ENCODE assay signal across 8 mouse cellular contexts in genomic region chr11:8624179-8624886, GRCm38 (mm10). TPM values are rescaled to one million over a fixed set of nuclear protein-coding genes. Genes with fewer than 3 reads are reported as not detected.
DNase-seq lines count a peak whose midpoint lies in the region; ATAC-seq and TF ChIP-seq lines count a peak whose summit lies in the region.

No protein-coding gene starts in this region.

- POLR2A ChIA-PET in Patski (lab: Charles Lee), result interaction anchor here (0.9 kb wide), 1 partner anchor 40 kb away, joined by 4 read pairs; the partner anchor contains the start of gene Tns3

- no peaks in the 10 kb centered on the region for H3K9me3 ChIP-seq in forebrain, embryonic 11.5 days (ENCODE audit: control insufficient read depth, low read length)

- under 1% methylated on average over 70 of the region's 74 CpGs for WGBS in forebrain, embryonic 11.5 days

- no peaks in the 10 kb centered on the region; the same call in 1 of the 2 replicates for H3K4me1 ChIP-seq in forebrain, embryonic 11.5 days (replicated peaks; ENCODE audit: control insufficient read depth, insufficient read depth, low read length)

- H3K4me3 ChIP-seq in forebrain, embryonic 11.5 days (ENCODE audit: low read depth, low read length), result peak overlapping the region; percentile 67

- H3K4me2 ChIP-seq in forebrain, embryonic 11.5 days (ENCODE audit: low read depth, low read length, severe bottlenecking), result peak overlapping the region; percentile 100

- H3K27me3 ChIP-seq in Patski, result no peaks in the 10 kb centered on the region
- no peaks in the 10 kb centered on the region for H3K27me3 ChIP-seq in forebrain, embryonic 11.5 days (ENCODE audit: control insufficient read depth, insufficient read depth, low read length)

- CTCF ChIA-PET in Patski (lab: Charles Lee), result no interaction called here

- intact Hi-C loops in heart, postnatal 25 days (cut with DNase I), result loop anchor here (5.0 kb wide), 1 partner anchor 38 kb away; the partner anchor contains the start of gene Tns3

- peak; percentile 13 for ATAC-seq in Patski
- peak; percentile 86 for ATAC-seq in forebrain, embryonic 11.5 days (replicated peaks; ENCODE audit: low FRiP score)
- peak; percentile 55 for ATAC-seq in megakaryocyte, adult 5-6 weeks (ENCODE audit: poor library complexity, severe bottlenecking)

- DNase-seq in B cell, adult 2 months, result peak; percentile 44 to 50
- DNase-seq in Patski (ENCODE audit: low read depth, low spot score), result no peak
- DNase-seq in forebrain, embryonic 11.5 days (ENCODE audit: low spot score), result peak; percentile 84
- peak; percentile 7 for DNase-seq in heart, postnatal 25 days (ENCODE audit: low spot score)
- peak; percentile 48 to 52 for DNase-seq in layer of hippocampus, postnatal 36 days
- DNase-seq in right cerebral cortex, postnatal 36 days (ENCODE audit: low spot score in 2 of 2), result peak; percentile 25 to 39
- DNase-seq in T-cell, adult 2 months (ENCODE audit: low spot score), result no peak

- H3K36me3 ChIP-seq in forebrain, embryonic 11.5 days (ENCODE audit: control insufficient read depth, insufficient read depth, low read length), result no peaks in the 10 kb centered on the region

- no peak for TF ChIP-seq CTCF in Patski (IDR thresholded peaks at IDR 0.05)

- peak overlapping the region; percentile 74 for H3K9ac ChIP-seq in forebrain, embryonic 11.5 days (ENCODE audit: low read length)

- H3K27ac ChIP-seq in forebrain, embryonic 11.5 days (ENCODE audit: low read depth, low read length), result no peak overlapping the region

- in situ Hi-C loops in Patski (cut with MboI; ENCODE audit: low pct_unique_long_range_greater_than_20kb), result loop anchor here (10.0 kb wide), 1 partner anchor 90 kb away; no protein-coding TSS in a partner anchor

RNA-seq across cellular contexts. Expression of gene Tns3, which starts 40.0 kb away (rescaled TPM):
- polyA plus RNA-seq in Patski (2021), result 75.4 TPM
- polyA plus RNA-seq in forebrain, embryonic 11.5 days (2014; fragmentation: Nextera tagmentation; extraction: Ambion mirVana), result 8.5 and 8.8 TPM in 2 replicates
- 10 to 100 TPM; 21.2 to 21.4 TPM for total RNA-seq in heart, postnatal 25 days (2021)
- total RNA-seq in layer of hippocampus, postnatal 36 days (2021), result 10 to 100 TPM; 43.4 to 59.0 TPM
- total RNA-seq in megakaryocyte, adult 5-6 weeks (2015), result 29.6 and 35.7 TPM in 2 replicates
- 15.9 and 17.6 TPM in 2 replicates for total RNA-seq in megakaryocyte, adult 5-6 weeks (2017)

Comparison
In these comparisons a context has a peak if more than half of its experiments do, and no peak if none do; other contexts are left out.
1. DNase-seq: peak in B cell, adult 2 months (2 of 2), forebrain, embryonic 11.5 days (single experiment), heart, postnatal 25 days (single experiment), layer of hippocampus, postnatal 36 days (2 of 2) and right cerebral cortex, postnatal 36 days (2 of 2); none in Patski (single experiment) and T-cell, adult 2 months (single experiment).
2. ATAC-seq: peak in every context shown above with its lines; median percentile 86 in forebrain, embryonic 11.5 days; 55 in megakaryocyte, adult 5-6 weeks; 13 in Patski.